Mouse (Mus musculus) mammary gland, adult 2 months (tissue): ENCODE results near the gene Gm8180. TPM values are rescaled to one million over a fixed set of nuclear protein-coding genes. Genes with fewer than 3 reads are reported as not detected.

Experiments used
- polyA plus RNA-seq: library from polyadenylated mRNA; depleted of rRNA; stranded (reverse); fragments of >200 nt; gene quantifications from 2 replicates; pipeline ENCODE4 v1.2.3, GENCODE M21; 2012; ENCODE audit warnings: low replicate concordance; rRNA removed

The Gm8180 gene
- polyA plus RNA-seq, result not detected in 2 replicates

GRCm38 (mm10) chr14:43784645-43785044 is at the start of gene Gm8180:
Gene Gm8180, minus strand, starts transcription at chr14:43784745.

GRCm38 (mm10) chr14:43747566-43747965 is 37.0 kb downstream of the Gm8180 start, which contains the start of gene Gm6526:
Gene Gm6526, plus strand, starts transcription at chr14:43747866.

Other genes with a start within 250 kb of the Gm8180 start
- not detected in 2 replicates for gene Gm5799, start 241.2 kb downstream of the Gm8180 start, polyA plus RNA-seq
- gene Gm17654, start 205.6 kb downstream of the Gm8180 start, polyA plus RNA-seq, result not detected in 2 replicates
- not detected in 2 replicates for gene Gm10375, start 176.7 kb downstream of the Gm8180 start, polyA plus RNA-seq
- not detected in 2 replicates for gene Gm8165, start 107.5 kb downstream of the Gm8180 start, polyA plus RNA-seq
- not detected in 2 replicates for gene Gm7324, start 86.9 kb downstream of the Gm8180 start, polyA plus RNA-seq
- gene Gm16506, start 57.3 kb downstream of the Gm8180 start, polyA plus RNA-seq, result not detected in 2 replicates
- gene Gm6526, start 36.9 kb downstream of the Gm8180 start, polyA plus RNA-seq, result not detected in 2 replicates
- 0.20 and 0.29 TPM in 2 replicates for gene Ear1, start 90.8 kb upstream of the Gm8180 start, polyA plus RNA-seq
- gene Ear10, start 138.8 kb upstream of the Gm8180 start, polyA plus RNA-seq, result not detected in 2 replicates
- gene Gm8113, start 140.6 kb upstream of the Gm8180 start, polyA plus RNA-seq, result 1.3 and 4.1 TPM in 2 replicates
- gene Ang5, start 172.3 kb upstream of the Gm8180 start, polyA plus RNA-seq, result not detected in 2 replicates
- not detected in 2 replicates for gene Ang6, start 217.5 kb upstream of the Gm8180 start, polyA plus RNA-seq